Mouse (Mus musculus) thymus, adult 2 months (tissue): ENCODE data around the gene Lrrc55. TPM values are rescaled to one million over a fixed set of nuclear protein-coding genes. Genes with fewer than 3 reads are reported as not detected.

Source experiments
- DNase-seq: peaks from one replicate; pipeline ENCODE4 v3.0.0; 2021
- H3K27ac ChIP-seq: fragments of 200-500 bp; 2 replicates; pipeline ENCODE4 v1.5.1; 2012; ENCODE audit warnings: low read length, control low read depth; ENCODE audit not compliant: control insufficient read depth, insufficient read depth
- H3K27me3 ChIP-seq: fragments of 200-500 bp; 2 replicates; pipeline ENCODE4 v1.6.1; 2012; ENCODE audit warnings: mild to moderate bottlenecking, low read length, moderate library complexity, mixed read lengths; ENCODE audit not compliant: control insufficient read depth, insufficient read depth
- H3K36me3 ChIP-seq: fragments of 200-500 bp; 2 replicates; pipeline ENCODE4 v1.6.1; 2012; ENCODE audit warnings: mild to moderate bottlenecking, low read length, moderate library complexity; ENCODE audit not compliant: control insufficient read depth, insufficient read depth
- H3K4me1 ChIP-seq: fragments of 200-500 bp; replicated peaks from 2 replicates; pipeline ENCODE4 v1.6.1; 2012; ENCODE audit warnings: low read length; ENCODE audit not compliant: control insufficient read depth, insufficient read depth
- H3K4me3 ChIP-seq: fragments of 200-500 bp; 2 replicates; pipeline ENCODE4 v1.5.1; 2012; ENCODE audit warnings: mild to moderate bottlenecking, low read length, control low read depth, moderate library complexity; ENCODE audit not compliant: control insufficient read depth, insufficient read depth
- CTCF ChIP-seq: fragments of 200-500 bp; IDR thresholded peaks from 2 replicates; pipeline ENCODE4 v1.5.1; 2012; ENCODE audit warnings: mild to moderate bottlenecking, control low read depth, low read length, moderate library complexity, borderline replicate concordance; ENCODE audit not compliant: control insufficient read depth, poor library complexity, insufficient read depth; ENCODE audit errors: extremely low read depth
- POLR2A ChIP-seq: fragments of 200-500 bp; IDR thresholded peaks from 2 replicates; pipeline ENCODE4 v1.6.1; 2012; ENCODE audit warnings: mild to moderate bottlenecking, low read length, control low read depth, moderate library complexity; ENCODE audit not compliant: control insufficient read depth, poor library complexity, insufficient read depth; ENCODE audit errors: extremely low read depth
- WGBS: fragments of 180-500 bp; shearing (Covaris S2); methylation state at CpG from one replicate; pipeline ENCODE4 v1.1.7; 2018; 5-methylcytosine and 5-hydroxymethylcytosine counted together
- polyA plus RNA-seq: library from polyadenylated mRNA; depleted of rRNA; stranded (reverse); fragments of >200 nt; gene quantifications from 2 replicates; pipeline ENCODE4 v1.2.3, GENCODE M21; 2012

Gene Lrrc55
- polyA plus RNA-seq, 1 experiment = 0.50 TPM

GRCm38 (mm10) chr2:85198011-85198965 is 1.3 kb upstream of the Lrrc55 start:
- H3K27me3 ChIP-seq = no peaks in the 10 kb centered on the region
- H3K27ac ChIP-seq = no peak overlapping the region
- no peak overlapping the region for H3K4me3 ChIP-seq
- no peaks in the 10 kb centered on the region for H3K36me3 ChIP-seq
- no peak for TF ChIP-seq POLR2A
- TF ChIP-seq CTCF = no peak
- no peak for DNase-seq
- no peaks in the 10 kb centered on the region for H3K4me1 ChIP-seq
- WGBS = 10% methylated on average over 24 of the region's 24 CpGs

GRCm38 (mm10) chr2:85194566-85194965 is 2.4 kb downstream of the Lrrc55 start:
- no peak for DNase-seq

GRCm38 (mm10) chr2:85187582-85188151 is 9.3 kb downstream of the Lrrc55 start:
- Histone ChIP-seq H3K4me1 (no peaks in the 10 kb centered on the region), H3K27me3 (no peaks in the 10 kb centered on the region), H3K36me3 (no peaks in the 10 kb centered on the region), H3K4me3 (no peak overlapping the region), H3K27ac (no peak overlapping the region)
- WGBS = 97% methylated on average over 6 of the region's 6 CpGs
- DNase-seq = no peak
- no peak for TF ChIP-seq CTCF
- TF ChIP-seq POLR2A = no peak

More at GRCm38 (mm10) chr2:85194566-85194965, 2.4 kb downstream of the Lrrc55 start:
- Histone ChIP-seq H3K4me1 (no peaks in the 10 kb centered on the region), H3K27ac (no peak overlapping the region), H3K36me3 (no peaks in the 10 kb centered on the region), H3K4me3 (no peak overlapping the region), H3K27me3 (no peaks in the 10 kb centered on the region)
- 20% methylated on average over 1 of the region's 1 CpGs for WGBS
- TF ChIP-seq POLR2A (no peak), CTCF (no peak)

GRCm38 (mm10) chr2:85178139-85178800 is 18.7 kb downstream of the Lrrc55 start:
- no peaks in the 10 kb centered on the region for H3K36me3 ChIP-seq
- TF ChIP-seq POLR2A (no peak), CTCF (no peak)
- no peak for DNase-seq
- no peak overlapping the region for H3K4me3 ChIP-seq
- 76% methylated on average over 4 of the region's 4 CpGs for WGBS
- no peak overlapping the region for H3K27ac ChIP-seq
- no peaks in the 10 kb centered on the region for H3K4me1 ChIP-seq
- no peaks in the 10 kb centered on the region for H3K27me3 ChIP-seq

- Histone ChIP-seq H3K4me1 (no peaks in the 10 kb centered on the region), H3K27ac (no peak overlapping the region), H3K27me3 (no peaks in the 10 kb centered on the region), H3K4me3 (no peak overlapping the region), H3K36me3 (no peaks in the 10 kb centered on the region)
- DNase-seq = no peak
- TF ChIP-seq CTCF (no peak), POLR2A (no peak)
- 93% methylated on average over 6 of the region's 6 CpGs for WGBS
Measured at GRCm38 (mm10) chr2:85173545-85173944, 23.5 kb downstream of the Lrrc55 start.

GRCm38 (mm10) chr2:85172763-85173103 is 24.3 kb downstream of the Lrrc55 start:
- H3K4me1 ChIP-seq = no peaks in the 10 kb centered on the region
- no peak for TF ChIP-seq POLR2A
- no peak for TF ChIP-seq CTCF
- H3K27ac ChIP-seq = no peak overlapping the region
- DNase-seq = no peak
- H3K4me3 ChIP-seq = no peak overlapping the region
- no peaks in the 10 kb centered on the region for H3K36me3 ChIP-seq
- H3K27me3 ChIP-seq = no peaks in the 10 kb centered on the region
- WGBS = 86% methylated on average over 2 of the region's 2 CpGs
